Mouse (Mus musculus) erythroblast, embryonic 14.5 days (primary cell): Measurements from ENCODE around the gene Tsc22d1.

ENCODE experiments used
- GATA1 ChIP-seq: IDR thresholded peaks from 2 replicates; pipeline ENCODE4 v1.6.1; 2012; ENCODE audit warnings: low read length, inconsistent platforms, mixed read lengths
- TAL1 ChIP-seq: IDR thresholded peaks from 3 replicates; pipeline ENCODE4 v1.6.1; 2012; ENCODE audit warnings: low read length, inconsistent platforms, mixed read lengths

- TF ChIP-seq GATA1 (no peak), TAL1 (no peak)
Measured at GRCm38 (mm10) chr14:76414862-76415780, at the start of gene Tsc22d1.
